Mouse (Mus musculus) bone marrow macrophage, adult 2 months (primary cell): ENCODE results near the gene Aebp1.

Experiments used
- CTCF ChIP-seq: IDR thresholded peaks from 2 replicates; pipeline ENCODE4 v1.5.1; 2012; ENCODE audit warnings: low read depth, mild to moderate bottlenecking, low read length, moderate library complexity
- POLR2A ChIP-seq: IDR thresholded peaks from 2 replicates; pipeline ENCODE4 v1.6.1; 2012; ENCODE audit warnings: mild to moderate bottlenecking, low read depth, low read length, borderline replicate concordance

DNA sequence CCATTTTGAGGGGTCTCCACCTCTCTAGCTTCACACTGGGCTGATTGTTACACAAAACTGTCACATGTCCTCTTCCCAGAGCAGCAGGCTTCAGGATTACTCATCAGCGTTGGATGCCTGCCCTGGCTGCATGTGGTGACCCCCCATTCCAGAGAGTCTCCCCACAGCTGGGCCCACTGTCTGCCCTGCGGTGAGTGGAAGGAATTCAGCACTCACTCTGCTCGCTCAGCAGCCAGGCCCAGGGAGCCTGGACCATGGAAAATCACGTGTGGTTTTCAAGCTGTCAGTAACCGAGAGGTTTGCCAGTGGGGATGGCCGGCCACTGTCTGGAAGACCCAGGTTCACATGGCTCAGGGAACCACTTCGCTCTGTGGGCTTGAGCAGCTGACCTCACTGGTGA is 5.8 kb upstream of the Aebp1 start:
- TF ChIP-seq CTCF (no peak), POLR2A (no peak)
